Mouse (Mus musculus) embryonic fibroblast, embryonic 13.5 days (primary cell): ENCODE data around the gene Pirt.

Source experiments
- CTCF ChIP-seq: IDR thresholded peaks from 2 replicates; pipeline ENCODE4 v1.5.1; 2011; ENCODE audit warnings: mild to moderate bottlenecking, control low read depth, low read length, moderate library complexity, borderline replicate concordance; ENCODE audit not compliant: insufficient read depth
- POLR2A ChIP-seq: IDR thresholded peaks from 2 replicates; pipeline ENCODE4 v1.6.1; 2011; ENCODE audit warnings: low read depth, mild to moderate bottlenecking, control low read depth, low read length, moderate library complexity

DNA sequence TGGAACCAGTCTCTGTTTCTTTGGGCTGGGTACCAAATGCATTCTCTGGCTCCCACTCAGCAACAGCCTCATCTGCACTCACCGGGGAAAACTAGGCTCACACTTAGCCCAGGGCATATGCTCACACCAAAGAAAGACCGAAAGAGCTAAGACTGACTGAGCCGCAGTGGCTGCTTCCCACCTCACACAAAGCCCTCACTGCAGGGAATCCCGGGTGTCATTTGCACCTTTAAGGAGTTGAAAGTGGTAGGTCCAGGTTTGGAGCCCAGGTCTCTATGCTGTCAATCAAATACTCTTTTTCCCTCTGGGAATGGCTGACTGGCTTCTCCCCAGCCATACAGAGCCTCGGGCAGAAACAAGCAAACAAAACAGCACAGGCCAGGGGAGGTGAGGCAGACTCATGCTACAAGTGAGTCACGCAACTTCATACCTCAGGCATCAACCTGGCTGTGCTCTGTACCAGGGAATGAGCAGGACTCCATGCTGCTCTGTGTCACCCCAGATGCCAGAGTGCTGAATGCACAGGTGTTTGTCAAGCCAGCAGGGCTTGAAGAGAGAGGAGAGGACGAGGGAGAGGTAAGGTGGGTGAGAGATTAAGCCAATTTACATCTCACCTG, 54.8 kb downstream of the Pirt start:
- no peak for TF ChIP-seq CTCF
- TF ChIP-seq POLR2A = no peak
